Mouse (Mus musculus): Measurements from ENCODE around the gene Rnf123. TPM values are rescaled to one million over a fixed set of nuclear protein-coding genes. Genes with fewer than 3 reads are reported as not detected.

The Rnf123 gene
- total and polyA plus RNA-seq, 2 experiments from 2014 or later, result 32.9 to 40.5 TPM

- Histone ChIP-seq H3K36me3 (replicated peaks; ENCODE audit: control insufficient read depth, insufficient read depth, low read length) (peaks cover 75% of the 10 kb centered on the region), H3K27ac (ENCODE audit: low read depth) (no peak overlapping the region), H3K9ac (replicated peaks; ENCODE audit: low read depth, low read length) (no peak overlapping the region), H3K27me3 (ENCODE audit: control insufficient read depth, insufficient read depth, low read length) (no peaks in the 10 kb centered on the region), H3K4me1 (ENCODE audit: control insufficient read depth, insufficient read depth) (no peaks in the 10 kb centered on the region), H3K4me3 (ENCODE audit: low read depth, low read length) (no peak overlapping the region), H3K9me3 (replicated peaks; ENCODE audit: control insufficient read depth, low read length) (no peaks in the 10 kb centered on the region), H3K4me2 (ENCODE audit: low read depth, low read length) (no peak overlapping the region)
- ATAC-seq (ENCODE audit: insufficient read depth, low read depth) (no peak), DNase-seq (ENCODE audit: low spot score) (no peak)
- TF ChIP-seq EP300 (IDR thresholded peaks at IDR 0.05; ENCODE audit: low read depth), result no peak
- TF ChIP-seq CTCF (IDR thresholded peaks at IDR 0.05; ENCODE audit: low read depth), result no peak
- WGBS, result 92% methylated on average over 3 of the region's 3 CpGs
Measured at GRCm38 (mm10) chr9:108062142-108062541, 21.0 kb downstream of the Rnf123 start.

GRCm38 (mm10) chr9:108058291-108058690, 24.9 kb downstream of the Rnf123 start:
- H3K4me2 ChIP-seq (ENCODE audit: low read depth, low read length), result no peak overlapping the region
- H3K36me3 ChIP-seq (replicated peaks; ENCODE audit: control insufficient read depth, insufficient read depth, low read length), result peaks cover 79% of the 10 kb centered on the region
- no peak overlapping the region for H3K4me3 ChIP-seq (ENCODE audit: low read depth, low read length)
- no peak for TF ChIP-seq CTCF (IDR thresholded peaks at IDR 0.05; ENCODE audit: low read depth)
- TF ChIP-seq EP300 (IDR thresholded peaks at IDR 0.05; ENCODE audit: low read depth), result no peak
- no peaks in the 10 kb centered on the region for H3K9me3 ChIP-seq (replicated peaks; ENCODE audit: control insufficient read depth, low read length)
- no peaks in the 10 kb centered on the region; the same call in 1 of the 2 replicates for H3K4me1 ChIP-seq (ENCODE audit: control insufficient read depth, insufficient read depth)
- no peak overlapping the region for H3K27ac ChIP-seq (ENCODE audit: low read depth)
- 91% methylated on average over 9 of the region's 9 CpGs for WGBS
- ATAC-seq (ENCODE audit: insufficient read depth, low read depth) (no peak), DNase-seq (ENCODE audit: low spot score) (no peak)
- H3K27me3 ChIP-seq (ENCODE audit: control insufficient read depth, insufficient read depth, low read length), result no peaks in the 10 kb centered on the region
- H3K9ac ChIP-seq (replicated peaks; ENCODE audit: low read depth, low read length), result no peak overlapping the region

- Histone ChIP-seq H3K4me2 (ENCODE audit: low read depth, low read length) (no peak overlapping the region), H3K36me3 (replicated peaks; ENCODE audit: control insufficient read depth, insufficient read depth, low read length) (peaks cover 68% of the 10 kb centered on the region), H3K9ac (replicated peaks; ENCODE audit: low read depth, low read length) (no peak overlapping the region), H3K27me3 (ENCODE audit: control insufficient read depth, insufficient read depth, low read length) (no peaks in the 10 kb centered on the region), H3K9me3 (replicated peaks; ENCODE audit: control insufficient read depth, low read length) (no peaks in the 10 kb centered on the region), H3K4me3 (ENCODE audit: low read depth, low read length) (no peak overlapping the region), H3K4me1 (ENCODE audit: control insufficient read depth, insufficient read depth) (no peaks in the 10 kb centered on the region; the same call in 1 of the 2 replicates), H3K27ac (ENCODE audit: low read depth) (peak overlapping the region; percentile 27; the same call in 1 of the 2 replicates)
- 58% methylated on average over 5 of the region's 5 CpGs for WGBS
- ATAC-seq (ENCODE audit: insufficient read depth, low read depth) (no peak), DNase-seq (ENCODE audit: low spot score) (no peak)
- TF ChIP-seq CTCF (IDR thresholded peaks at IDR 0.05; ENCODE audit: low read depth) (no peak), EP300 (IDR thresholded peaks at IDR 0.05; ENCODE audit: low read depth) (no peak)
Measured at GRCm38 (mm10) chr9:108057262-108057562, 25.9 kb downstream of the Rnf123 start.

- ATAC-seq (ENCODE audit: insufficient read depth, low read depth) (no peak), DNase-seq (ENCODE audit: low spot score) (no peak)
- H3K27ac ChIP-seq (ENCODE audit: low read depth), result peak overlapping the region; percentile 27; the same call in 1 of the 2 replicates
- H3K9ac ChIP-seq (replicated peaks; ENCODE audit: low read depth, low read length), result no peak overlapping the region
- H3K4me3 ChIP-seq (ENCODE audit: low read depth, low read length), result no peak overlapping the region
- no peaks in the 10 kb centered on the region; the same call in 1 of the 2 replicates for H3K4me1 ChIP-seq (ENCODE audit: control insufficient read depth, insufficient read depth)
- H3K36me3 ChIP-seq (replicated peaks; ENCODE audit: control insufficient read depth, insufficient read depth, low read length), result peaks cover 67% of the 10 kb centered on the region
- H3K9me3 ChIP-seq (replicated peaks; ENCODE audit: control insufficient read depth, low read length), result no peaks in the 10 kb centered on the region
- no peaks in the 10 kb centered on the region for H3K27me3 ChIP-seq (ENCODE audit: control insufficient read depth, insufficient read depth, low read length)
- 84% methylated on average over 28 of the region's 28 CpGs for whole genome bisulfite sequencing
- H3K4me2 ChIP-seq (ENCODE audit: low read depth, low read length), result no peak overlapping the region
- TF ChIP-seq EP300 (IDR thresholded peaks at IDR 0.05; ENCODE audit: low read depth) (no peak), CTCF (IDR thresholded peaks at IDR 0.05; ENCODE audit: low read depth) (no peak)
Measured at GRCm38 (mm10) chr9:108056361-108057261, 26.5 kb downstream of the Rnf123 start.

GRCm38 (mm10) chr9:108055661-108056237, 27.4 kb downstream of the Rnf123 start:
- no peak overlapping the region for H3K4me2 ChIP-seq (ENCODE audit: low read depth, low read length)
- peaks cover 71% of the 10 kb centered on the region for H3K36me3 ChIP-seq (replicated peaks; ENCODE audit: control insufficient read depth, insufficient read depth, low read length)
- H3K4me1 ChIP-seq (ENCODE audit: control insufficient read depth, insufficient read depth), result no peaks in the 10 kb centered on the region; the same call in 1 of the 2 replicates
- WGBS, result 85% methylated on average over 6 of the region's 6 CpGs
- ATAC-seq (ENCODE audit: insufficient read depth, low read depth) (no peak), DNase-seq (ENCODE audit: low spot score) (no peak)
- no peak overlapping the region for H3K4me3 ChIP-seq (ENCODE audit: low read depth, low read length)
- no peak overlapping the region for H3K27ac ChIP-seq (ENCODE audit: low read depth)
- TF ChIP-seq CTCF (IDR thresholded peaks at IDR 0.05; ENCODE audit: low read depth) (no peak), EP300 (IDR thresholded peaks at IDR 0.05; ENCODE audit: low read depth) (no peak)
- no peaks in the 10 kb centered on the region for H3K9me3 ChIP-seq (replicated peaks; ENCODE audit: control insufficient read depth, low read length)
- H3K9ac ChIP-seq (replicated peaks; ENCODE audit: low read depth, low read length), result no peak overlapping the region
- H3K27me3 ChIP-seq (ENCODE audit: control insufficient read depth, insufficient read depth, low read length), result no peaks in the 10 kb centered on the region

All from heart, postnatal 0 days (tissue).